Mouse (Mus musculus) erythroid progenitor cell, adult 5-6 weeks (primary cell): ENCODE results near the gene Pip5k1c. TPM values are rescaled to one million over a fixed set of nuclear protein-coding genes. Genes with fewer than 3 reads are reported as not detected.

Experiments
- ATAC-seq: replicated peaks from 2 replicates; pipeline ENCODE4 v1.8.0; 2016; ENCODE audit warnings: moderate number of reproducible peaks, mild to moderate bottlenecking, moderate TSS enrichment, inconsistent platforms; ENCODE audit not compliant: poor library complexity, low FRiP score, severe bottlenecking
- total RNA-seq, 2 experiments: library from RNA; stranded (forward) in 1 of 2; stranded (reverse) in 1 of 2; fragments of 150-400 nt in 1 of 2; fragments of 186-747, 209-891 nt in 1 of 2; gene quantifications; 2 replicates each; pipeline versions ENCODE4 v1.2.3 to v1.2.4; 2015 to 2017; ENCODE audit warnings: low replicate concordance in 2 of 2

Pip5k1c gene
- total RNA-seq, 2 experiments from 2014 or later: 13.0 to 14.7 TPM

DNA sequence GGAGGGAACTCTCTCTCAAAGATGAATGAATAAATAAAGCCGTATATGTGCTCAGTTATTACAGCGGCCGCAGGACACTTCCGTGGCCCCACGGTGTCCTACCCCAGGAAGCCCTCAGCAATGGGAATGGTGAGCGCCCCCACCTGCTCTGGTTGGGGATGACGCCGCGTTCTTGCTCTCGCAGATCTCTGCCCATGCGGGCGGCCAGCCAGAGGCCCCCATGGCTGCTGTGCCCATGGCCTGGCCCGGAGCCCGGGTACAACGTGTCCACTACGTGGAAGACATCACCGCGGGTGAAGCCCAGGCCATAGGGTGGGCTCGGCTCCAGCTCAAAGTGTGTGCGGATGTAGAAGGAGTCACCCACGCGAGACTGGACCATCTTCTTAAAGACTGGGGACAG is 15.1 kb upstream of the Pip5k1c start:
- no peak for ATAC-seq

DNA sequence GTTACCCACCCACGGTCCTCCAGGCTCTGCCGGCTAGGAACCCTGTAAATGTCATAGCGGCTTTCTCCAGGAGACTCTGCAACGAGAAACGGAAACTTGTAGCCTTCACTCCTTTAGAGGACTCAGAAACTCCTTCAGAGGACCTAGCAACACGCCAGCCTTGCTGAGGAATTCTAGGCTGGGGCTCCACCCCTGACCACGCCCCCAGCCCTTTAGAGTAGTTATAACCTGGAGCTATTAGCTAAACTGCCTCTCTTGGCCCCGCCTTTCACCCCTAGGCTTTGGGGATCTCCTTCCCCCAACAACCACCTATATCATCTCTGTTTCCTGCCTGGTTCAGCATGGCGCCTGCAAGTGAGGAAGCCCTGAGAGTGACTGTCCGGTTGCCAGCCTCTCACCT is 13.3 kb upstream of the Pip5k1c start:
- ATAC-seq: no peak

DNA sequence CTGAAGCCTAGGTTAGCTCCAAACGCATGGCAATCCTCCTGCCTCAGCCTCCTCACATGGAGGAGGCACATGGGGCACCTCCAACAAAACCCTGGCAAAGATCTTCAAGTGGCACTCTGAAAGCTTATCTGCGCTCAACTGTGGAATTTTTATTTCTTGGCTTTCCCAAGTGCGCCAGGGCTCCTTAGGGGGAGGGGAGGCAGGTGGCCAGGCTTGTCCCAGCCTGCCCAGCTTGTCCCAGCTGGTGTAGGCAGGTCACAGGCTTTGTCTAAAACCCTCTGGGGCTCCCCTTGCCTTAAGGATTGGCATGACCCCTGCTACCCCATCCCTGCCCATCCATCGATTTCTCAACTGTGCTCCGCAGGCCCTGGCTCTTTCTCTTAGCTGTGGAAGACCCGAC is 8.6 kb upstream of the Pip5k1c start:
- no peak for ATAC-seq

DNA sequence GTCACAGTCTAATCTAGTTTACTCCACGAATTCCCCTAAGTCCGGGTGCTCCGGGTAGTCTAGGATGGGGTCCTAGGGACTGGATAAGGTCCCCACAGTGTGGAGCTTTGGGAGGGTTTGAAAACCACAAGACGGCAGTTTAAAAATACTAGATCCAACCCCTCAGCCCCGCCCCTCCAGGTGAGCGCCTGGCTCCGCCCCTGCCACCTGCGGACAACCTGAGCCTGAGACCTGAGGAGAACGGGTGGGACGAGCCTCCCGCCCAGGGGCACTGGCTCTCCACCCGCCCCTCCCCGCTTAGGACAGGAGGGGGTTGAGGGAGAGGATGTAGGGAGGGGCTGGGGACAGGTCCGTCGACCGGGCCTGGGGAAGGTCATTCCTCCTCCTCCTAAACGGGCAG is 8.0 kb upstream of the Pip5k1c start:
- ATAC-seq: no peak

DNA sequence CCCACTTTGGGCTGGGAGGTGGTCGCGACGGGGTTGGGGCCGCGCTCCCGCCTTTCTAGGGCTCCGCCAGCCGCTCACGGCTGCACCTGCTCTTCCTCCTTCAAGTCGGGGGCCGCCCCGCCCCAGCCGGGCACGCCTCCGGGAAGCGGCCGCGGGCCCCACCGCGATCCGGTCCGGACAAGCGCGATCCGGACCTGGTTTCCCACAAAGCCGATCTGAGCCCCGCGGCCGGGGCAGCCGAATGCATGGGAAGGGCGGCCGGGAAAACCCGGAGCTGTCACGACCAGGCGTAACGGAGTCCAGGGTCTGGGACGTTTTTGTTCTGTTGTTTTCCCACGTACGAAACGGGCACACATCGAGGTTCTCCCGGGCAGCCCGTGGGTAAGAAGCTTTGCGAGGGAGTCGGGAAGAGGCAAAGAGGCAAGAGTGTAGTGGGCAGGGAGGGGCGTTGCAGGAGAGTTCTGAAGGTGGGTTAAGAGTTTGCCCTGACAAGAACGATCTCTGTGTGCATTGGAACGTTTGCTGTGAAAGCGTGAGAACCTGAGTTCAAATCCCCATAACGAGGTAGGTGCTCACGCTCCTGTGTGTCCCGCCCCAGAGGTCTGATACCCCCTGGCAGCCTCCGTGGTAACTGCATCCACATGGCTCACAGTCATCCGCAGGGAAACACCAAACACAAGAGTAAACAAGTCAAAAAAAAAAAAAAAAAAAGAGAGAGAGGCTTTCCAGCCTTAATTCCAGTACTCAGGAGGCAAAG is 6.9 kb upstream of the Pip5k1c start:
- peak; percentile 64 for ATAC-seq

DNA sequence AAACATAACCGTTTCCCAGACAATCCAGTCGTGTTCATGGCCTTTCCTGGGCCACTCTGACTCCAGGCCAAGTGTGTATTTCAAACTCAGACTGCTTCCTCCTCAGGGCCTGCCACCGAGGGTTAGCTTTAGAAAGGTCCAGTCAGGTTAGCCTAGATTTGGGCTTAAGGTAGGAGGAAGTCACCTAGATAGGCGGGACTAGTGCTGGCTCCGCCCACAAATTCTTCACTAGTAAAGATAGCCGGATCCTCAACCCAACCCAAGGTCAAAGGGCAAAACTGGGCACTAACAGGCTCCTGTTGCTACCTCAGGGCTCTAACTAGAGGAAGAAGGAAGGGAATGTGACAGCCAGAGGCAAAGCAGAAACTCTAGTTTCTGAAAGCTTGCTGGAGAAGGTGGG is 6.2 kb upstream of the Pip5k1c start:
- no peak for ATAC-seq

DNA sequence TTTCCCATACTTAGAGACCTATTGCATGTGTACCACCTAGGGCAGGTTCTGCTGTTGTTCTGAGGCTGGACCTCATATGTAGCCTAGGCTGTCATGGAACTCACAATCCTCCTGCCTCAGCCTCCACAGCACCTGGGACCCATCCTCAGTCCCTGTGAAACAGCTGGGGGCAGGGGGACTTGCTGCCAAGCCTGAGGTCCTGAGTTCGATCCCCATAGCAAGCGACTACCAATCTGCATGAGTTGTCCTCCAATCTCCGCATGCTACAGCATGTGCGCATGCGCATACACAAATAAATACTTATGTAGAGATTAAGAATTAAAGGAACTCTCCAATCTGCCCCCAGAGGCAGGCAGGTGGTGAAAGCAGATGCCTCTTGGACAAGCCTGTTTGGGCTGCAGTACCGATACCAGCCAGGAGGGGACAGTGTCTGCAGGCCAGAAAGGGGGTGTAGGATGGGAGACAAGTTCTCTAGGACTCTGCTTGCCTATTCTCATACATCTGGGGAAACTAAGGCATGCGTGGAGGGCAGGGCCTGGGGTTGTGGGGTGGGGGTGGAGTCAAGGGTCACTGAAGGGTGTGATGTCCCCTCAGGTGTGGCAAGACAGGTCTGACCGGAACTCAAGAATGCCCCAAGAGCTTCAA is 5.1 kb upstream of the Pip5k1c start:
- no peak for ATAC-seq

DNA sequence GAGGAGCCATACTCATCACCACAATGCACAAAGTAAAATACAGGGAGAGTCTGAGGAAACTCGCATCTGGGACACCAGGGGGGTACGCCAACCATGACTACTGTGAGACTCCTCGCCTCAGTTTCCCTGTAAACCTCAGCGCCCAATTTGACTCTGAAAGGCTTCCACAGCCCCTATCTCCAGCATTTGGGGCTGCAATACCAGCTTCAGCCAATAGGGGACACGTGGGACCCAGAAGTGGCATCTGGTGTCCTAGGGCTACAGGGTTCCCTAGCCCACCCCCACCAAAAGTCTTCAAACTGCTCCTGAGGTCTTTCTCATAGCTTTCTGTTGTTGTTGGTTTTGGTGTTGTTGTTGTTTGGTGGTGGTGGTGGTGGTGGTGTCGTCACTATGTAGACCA is 4.2 kb upstream of the Pip5k1c start:
- no peak for ATAC-seq

DNA sequence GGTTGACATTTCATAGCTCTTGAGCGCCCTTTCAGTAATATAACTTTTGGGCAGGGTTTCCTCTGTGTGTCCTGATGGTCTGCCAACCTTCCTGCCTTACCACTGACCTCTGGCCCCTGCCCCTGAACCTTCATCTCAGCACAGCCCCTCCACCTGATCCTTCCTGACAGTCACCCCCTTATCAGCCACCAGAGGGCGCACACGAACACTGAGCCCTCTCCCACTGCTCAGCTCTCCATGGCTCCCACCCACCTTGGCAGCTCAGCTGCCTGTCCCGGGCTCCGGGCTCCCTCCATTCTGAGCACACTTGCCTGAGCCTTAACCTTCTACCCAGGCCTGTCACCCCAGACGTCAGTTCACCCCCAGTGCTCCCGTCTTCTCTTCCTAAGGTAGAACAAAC is 3.5 kb upstream of the Pip5k1c start:
- no peak for ATAC-seq

DNA sequence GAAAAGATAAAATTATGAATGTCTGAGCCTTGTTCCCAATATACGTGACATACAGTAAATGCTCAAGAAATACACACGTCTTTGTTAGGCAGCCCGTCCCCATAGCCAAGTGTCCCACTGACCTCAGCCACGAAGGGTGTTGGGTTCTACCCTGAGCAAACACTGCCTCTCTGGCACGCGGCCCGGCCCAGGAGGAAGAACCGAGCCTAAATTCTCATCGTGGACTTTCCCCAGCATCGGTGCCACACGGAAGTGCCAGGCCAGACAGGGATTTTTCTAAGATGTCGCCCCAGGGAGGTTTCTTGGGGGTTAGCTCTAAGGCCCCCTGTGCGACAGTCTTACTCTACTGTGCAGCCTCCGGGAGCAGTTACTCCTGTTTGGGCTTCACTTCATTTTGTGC is 3.0 kb upstream of the Pip5k1c start:
- ATAC-seq: no peak

DNA sequence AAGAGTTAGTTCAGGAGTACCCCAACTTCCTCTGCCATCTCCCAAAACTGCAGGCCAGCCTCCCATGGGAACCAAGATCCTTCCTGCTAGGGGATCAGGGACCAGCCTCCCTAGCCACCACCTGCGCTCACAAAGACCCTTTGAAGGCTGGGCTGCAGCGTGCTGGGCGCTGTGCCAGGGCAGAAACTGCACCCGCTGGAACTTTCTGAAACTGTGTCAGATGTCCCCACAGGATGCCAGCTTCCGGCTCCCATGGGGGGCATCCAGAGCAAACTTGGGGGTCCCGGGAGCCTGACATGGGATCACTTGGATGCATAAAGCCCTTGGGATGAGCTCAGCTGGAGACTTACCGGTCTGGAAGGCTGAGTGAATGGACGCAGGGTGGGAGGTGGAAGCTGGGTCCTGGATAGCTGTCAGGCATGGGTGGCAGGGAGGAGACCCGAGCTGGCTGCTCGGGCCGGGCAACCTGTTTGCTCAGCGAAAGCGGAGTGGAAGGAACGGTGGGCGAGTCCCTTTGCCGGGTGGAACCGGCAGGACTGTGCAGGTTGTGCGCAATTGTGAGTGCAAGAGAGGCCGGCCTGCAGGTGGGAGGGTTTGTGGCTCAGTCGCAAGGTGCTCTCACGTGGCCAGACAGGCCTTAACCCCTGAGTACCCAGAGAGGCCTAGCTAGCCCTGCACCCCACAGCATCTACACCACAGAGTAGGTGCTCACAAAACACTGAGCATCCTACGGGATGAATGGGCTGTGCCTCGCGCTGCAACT is 1.9 kb upstream of the Pip5k1c start:
- no peak for ATAC-seq

DNA sequence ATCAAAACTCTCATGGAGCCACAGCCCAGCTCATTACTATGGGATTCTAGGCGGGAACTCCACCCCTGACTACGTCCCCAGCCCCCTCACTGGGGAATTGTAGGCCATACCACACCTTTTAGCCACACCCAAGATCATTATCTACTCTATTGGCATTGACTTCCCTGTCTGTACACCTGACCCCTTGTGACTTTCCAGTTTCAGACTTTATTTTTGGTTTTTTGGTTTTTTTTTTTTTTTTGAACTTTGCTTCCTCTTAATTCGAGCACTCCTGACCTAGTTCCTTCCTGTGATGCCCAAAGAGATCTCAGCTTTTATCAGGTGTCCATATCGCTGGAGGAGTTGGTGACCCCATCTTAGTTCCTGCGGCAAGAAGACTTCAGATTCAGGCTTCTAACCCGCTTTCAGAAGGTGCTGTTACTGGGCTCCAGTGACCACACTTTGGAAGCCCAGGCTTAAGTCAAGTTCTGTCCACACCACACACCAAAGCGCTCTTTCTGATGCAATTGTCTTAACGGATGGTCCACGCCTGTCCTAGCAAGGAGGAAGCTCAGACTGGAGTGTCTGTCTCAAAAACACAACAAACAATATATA is 1.2 kb upstream of the Pip5k1c start, which contains the start of gene Tjp3:
TSS of gene Tjp3 (minus strand) at position 71 of the 594 bp plus-strand sequence.
- ATAC-seq: no peak

DNA sequence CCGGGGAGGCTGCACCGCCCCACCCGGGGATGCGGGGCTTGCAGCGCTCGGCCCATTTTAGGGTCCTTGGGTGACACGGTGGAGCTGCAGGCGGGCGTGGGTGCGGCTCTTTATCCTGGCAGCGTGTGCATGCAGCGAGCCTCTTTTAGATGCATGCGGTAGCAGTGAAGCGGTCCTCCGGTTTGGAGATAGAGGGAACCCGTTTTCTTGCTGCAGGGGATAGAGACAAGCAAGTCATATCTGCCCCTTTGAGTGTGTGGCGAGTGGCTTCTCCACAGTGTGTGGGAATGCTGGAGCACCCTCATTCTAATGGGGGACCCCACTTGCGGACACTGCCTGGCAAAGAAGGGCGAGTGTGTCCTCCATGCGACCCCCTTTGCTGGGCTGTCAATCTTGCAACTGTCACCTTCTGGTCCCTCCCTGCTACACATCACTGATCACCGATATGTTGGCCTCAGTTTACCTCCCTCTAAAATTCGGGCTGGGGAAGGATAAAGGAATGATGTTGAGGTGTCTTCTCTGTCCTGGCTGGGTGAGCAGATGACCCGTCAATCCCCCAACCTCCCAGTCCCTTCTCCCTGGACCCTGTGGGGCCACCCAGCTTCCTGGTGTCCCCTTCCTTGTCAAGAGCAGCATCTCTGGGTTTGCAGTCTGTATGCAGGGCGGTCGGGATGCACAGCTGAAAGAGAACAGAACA is 719 bp downstream of the Pip5k1c start:
- no peak for ATAC-seq

DNA sequence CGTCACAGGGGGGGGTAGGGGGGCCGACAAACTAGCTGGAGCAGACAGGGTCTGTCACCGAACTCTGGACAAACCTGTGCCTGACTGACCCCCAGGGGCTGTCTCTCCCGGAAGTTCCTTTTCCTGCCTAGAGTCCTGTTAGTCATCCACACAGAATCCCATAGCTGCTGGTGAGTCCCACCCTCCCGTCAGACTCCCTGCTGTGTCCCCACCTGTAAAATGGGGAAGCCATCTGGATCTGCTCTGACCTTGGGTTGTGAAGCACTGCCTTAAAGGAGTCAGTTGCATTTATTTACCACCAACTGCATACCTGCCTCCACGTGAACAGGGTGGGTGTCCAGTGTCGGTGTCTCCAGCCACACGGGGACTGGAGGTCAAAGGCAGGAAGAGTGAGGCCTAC is 1.7 kb downstream of the Pip5k1c start:
- ATAC-seq: no peak

DNA sequence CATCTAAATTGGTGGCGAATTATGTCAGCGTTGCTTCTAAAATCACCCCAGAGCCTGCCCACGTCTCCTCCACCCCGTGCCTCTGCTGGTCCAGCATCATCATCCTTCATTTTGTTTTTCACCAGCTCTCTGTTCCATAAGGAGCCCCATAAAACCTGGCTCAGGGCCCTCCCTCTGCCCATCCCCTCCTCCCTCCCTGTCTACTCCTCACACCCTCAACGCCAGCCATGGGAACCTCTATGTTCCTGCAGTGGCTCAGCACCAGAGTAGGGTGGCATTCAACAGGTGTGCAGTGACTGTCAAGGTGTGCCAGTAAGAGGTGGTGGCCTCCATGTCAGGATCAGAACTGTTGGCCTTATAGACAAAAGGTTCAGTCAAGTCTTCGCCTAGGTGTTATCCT is 2.4 kb downstream of the Pip5k1c start:
- no peak for ATAC-seq

DNA sequence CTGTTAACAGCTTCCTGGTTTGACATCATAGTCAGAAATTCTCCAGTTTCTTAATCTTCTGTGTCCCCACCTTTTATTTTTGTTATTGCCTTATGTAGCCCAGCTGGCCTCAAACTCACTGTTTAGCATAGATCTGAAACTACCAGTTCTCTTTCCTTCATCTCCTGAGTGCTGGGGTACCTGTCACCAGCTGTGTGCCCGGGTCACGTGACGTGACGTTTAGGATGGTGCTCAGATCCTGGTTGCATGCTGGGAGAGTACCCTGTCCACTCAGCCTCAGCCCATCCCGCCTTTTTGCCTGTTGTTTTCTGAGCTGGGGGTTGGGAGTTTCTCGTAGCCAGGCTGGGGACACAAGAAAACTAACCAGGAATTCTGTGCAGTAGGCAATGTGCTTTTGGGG is 4.5 kb downstream of the Pip5k1c start:
- ATAC-seq: no peak

DNA sequence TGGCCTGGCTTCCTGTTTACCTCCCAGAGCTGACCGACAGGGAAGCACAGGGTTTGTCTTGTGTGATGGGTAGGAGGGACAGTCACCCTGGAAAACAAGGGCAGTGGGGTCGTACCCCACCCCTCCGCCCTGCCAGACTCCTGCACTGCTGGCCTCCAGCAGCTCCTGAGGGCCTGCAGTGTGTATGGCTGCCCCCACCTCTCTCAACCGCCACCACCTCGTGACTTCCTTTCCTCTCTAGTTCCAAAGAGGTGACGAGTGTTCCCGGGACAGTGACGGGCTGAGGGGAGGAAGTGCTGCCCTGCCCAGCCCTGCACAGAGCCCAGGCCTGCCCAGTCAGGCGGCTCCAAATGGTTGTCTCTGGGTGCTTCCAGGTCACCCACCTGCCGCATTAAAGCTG is 5.1 kb downstream of the Pip5k1c start:
- ATAC-seq: no peak

DNA sequence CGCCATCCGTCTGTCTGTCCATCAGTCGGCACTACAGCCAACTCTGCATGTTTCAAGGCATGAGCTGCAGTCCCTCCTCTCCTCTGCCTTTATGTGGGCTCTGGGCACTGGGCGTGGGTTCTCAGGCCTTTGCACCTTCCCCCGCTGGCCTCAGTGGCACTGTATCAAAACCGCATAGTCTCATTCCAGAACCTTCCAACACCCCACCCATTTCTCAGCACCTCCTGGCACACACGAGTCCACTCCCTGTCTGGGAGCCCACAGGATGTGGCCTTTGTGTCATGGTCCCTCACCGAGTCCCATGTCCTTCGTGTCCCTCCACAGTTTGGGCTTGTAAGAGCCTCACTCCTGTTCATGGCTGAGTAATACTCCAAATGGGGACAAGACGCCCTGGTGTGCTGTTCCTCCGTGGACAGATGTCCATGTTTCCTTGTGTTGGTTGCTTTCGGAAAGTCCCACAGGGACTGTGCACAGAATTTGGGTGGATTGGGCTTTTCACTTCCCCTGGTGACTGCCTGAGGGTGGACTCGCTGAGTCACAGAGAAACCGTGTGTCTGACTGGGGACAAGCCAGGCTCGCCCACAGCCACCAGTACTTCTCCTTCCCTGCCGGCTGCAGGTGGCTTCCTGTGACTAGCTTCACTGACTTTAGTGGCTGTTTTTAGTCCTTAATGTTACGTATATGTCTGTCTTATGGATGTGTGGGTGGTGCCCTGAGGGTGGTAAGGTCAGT is 5.8 kb downstream of the Pip5k1c start:
- ATAC-seq: no peak

DNA sequence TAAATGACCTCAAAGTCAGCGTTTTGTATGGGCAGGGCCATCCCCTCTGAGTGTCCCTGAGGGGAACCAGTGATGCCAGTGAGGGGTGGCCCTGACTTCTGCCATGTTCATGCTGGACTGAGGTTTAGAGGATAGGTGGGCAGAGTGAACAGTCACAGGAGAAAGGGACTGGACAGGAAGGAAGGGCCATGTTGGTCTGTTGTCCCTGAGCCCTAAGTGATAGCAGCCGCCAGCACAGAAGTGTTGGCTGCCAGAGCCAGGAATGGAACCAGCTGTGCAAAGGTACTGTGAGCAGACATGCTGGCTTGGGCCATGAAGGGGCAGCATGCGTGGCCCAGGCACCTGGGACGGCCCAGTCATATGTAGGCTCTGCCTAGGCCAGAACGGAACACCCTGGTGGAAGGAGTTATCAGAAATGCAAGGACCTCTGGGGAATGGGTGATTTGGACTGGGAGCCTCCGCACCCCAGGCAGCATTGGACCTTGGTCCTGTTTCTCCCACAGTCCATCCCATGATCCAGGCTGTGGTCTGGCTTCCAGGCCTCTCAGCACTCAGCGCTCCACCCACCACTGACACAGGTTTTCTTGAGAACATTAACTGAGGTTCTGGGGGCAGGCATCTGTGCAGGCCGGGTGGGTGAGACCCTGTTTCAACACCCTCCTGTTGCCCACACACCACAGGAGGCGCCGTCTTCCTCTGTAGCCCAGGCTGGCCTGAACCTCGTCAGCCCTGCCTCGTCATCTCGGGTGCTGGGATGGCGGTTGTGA is 7.0 kb downstream of the Pip5k1c start:
- no peak for ATAC-seq
